Mouse (Mus musculus) urinary bladder, postnatal 4 days (tissue): ENCODE measurements around the gene Pan2.
A peak's percentile ranks its signal among the peaks of the same experiment; 100 is the strongest.
"Not testable (repeated sequence)": the region's sequence is repeated elsewhere in the genome, so short reads cannot be mapped to it uniquely, and the experiment has no call there.

Experiments
- DNase-seq, 2 experiments: peaks; one replicate each; pipeline ENCODE4 v3.0.0; 2021 to 2022; ENCODE audit warnings: low spot score in 2 of 2

Gene Pan2

GRCm38 (mm10) chr10:128303126-128304021 is at the start of gene Pan2:
Gene Pan2, plus strand, starts transcription at chr10:128303335.
- peak; percentile 100 for DNase-seq

GRCm38 (mm10) chr10:128253677-128254255 is 49.4 kb upstream of the Pan2 start, which contains the start of gene Apon:
Gene Apon, plus strand, starts transcription at chr10:128254096.
- DNase-seq: no peak

GRCm38 (mm10) chr10:128255925-128256324 is 47.2 kb upstream of the Pan2 start:
- no peak for DNase-seq

GRCm38 (mm10) chr10:128256328-128256727 is 46.8 kb upstream of the Pan2 start:
- DNase-seq: no peak

GRCm38 (mm10) chr10:128258953-128259352 is 44.2 kb upstream of the Pan2 start:
- DNase-seq: no peak

- DNase-seq: no peak
Measured at GRCm38 (mm10) chr10:128259946-128260345, 43.2 kb upstream of the Pan2 start.

GRCm38 (mm10) chr10:128260376-128260775 is 42.8 kb upstream of the Pan2 start:
- not testable (repeated sequence) for DNase-seq

GRCm38 (mm10) chr10:128262300-128262699 is 40.8 kb upstream of the Pan2 start:
- DNase-seq: no peak

GRCm38 (mm10) chr10:128263393-128264310 is 39.5 kb upstream of the Pan2 start:
- DNase-seq: no peak

GRCm38 (mm10) chr10:128268371-128268770 is 34.8 kb upstream of the Pan2 start, which contains the start of gene Apof:
Gene Apof, plus strand, starts transcription at chr10:128268671.
- DNase-seq: no peak

GRCm38 (mm10) chr10:128269206-128269910 is 33.8 kb upstream of the Pan2 start:
- no peak for DNase-seq

GRCm38 (mm10) chr10:128270287-128270841 is 32.8 kb upstream of the Pan2 start, which contains the start of gene Stat2:
Gene Stat2, plus strand, starts transcription at chr10:128270559.
- DNase-seq: peak; percentile 95 to 97

- no peak for DNase-seq
Measured at GRCm38 (mm10) chr10:128270866-128271265, 32.3 kb upstream of the Pan2 start.

GRCm38 (mm10) chr10:128271883-128272282 is 31.3 kb upstream of the Pan2 start:
- DNase-seq: no peak

- DNase-seq: not testable (repeated sequence)
Measured at GRCm38 (mm10) chr10:128272819-128273439, 30.2 kb upstream of the Pan2 start.

- not testable (repeated sequence) for DNase-seq
Measured at GRCm38 (mm10) chr10:128275374-128275773, 27.8 kb upstream of the Pan2 start.

GRCm38 (mm10) chr10:128278158-128278557 is 25.0 kb upstream of the Pan2 start:
- no peak for DNase-seq

GRCm38 (mm10) chr10:128280943-128281342 is 22.2 kb upstream of the Pan2 start:
- DNase-seq: no peak

GRCm38 (mm10) chr10:128281682-128282081 is 21.5 kb upstream of the Pan2 start:
- DNase-seq: no peak

- DNase-seq: no peak
Measured at GRCm38 (mm10) chr10:128282886-128283450, 20.2 kb upstream of the Pan2 start.
